Mouse (Mus musculus): ENCODE measurements around the gene Pomgnt2.

GRCm38 (mm10) chr9:121989536-121989935 is 7.4 kb downstream of the Pomgnt2 start:
- no peak for TF ChIP-seq CTCF (conservative IDR thresholded peaks at IDR 0.05; ENCODE audit: insufficient read depth, insufficient read length, low read depth, low read length)
- TF ChIP-seq POLR2A (IDR thresholded peaks at IDR 0.05; ENCODE audit: low read depth, low read length), result no peak

Data from kidney, adult 2 months (tissue).